Mouse (Mus musculus): ENCODE results near the gene Dach1.

GRCm38 (mm10) chr14:98108764-98109163, 60.8 kb downstream of the Dach1 start:
- TF ChIP-seq ZNF384 (IDR thresholded peaks at IDR 0.05; ENCODE audit: low read depth, low read length) (no peak), USF1 (IDR thresholded peaks at IDR 0.05; ENCODE audit: low read depth, low read length) (no peak)

Measured in MEL (cell line).